Mouse (Mus musculus): Measurements from ENCODE around the gene Fbxo10. TPM values are rescaled to one million over a fixed set of nuclear protein-coding genes. Genes with fewer than 3 reads are reported as not detected.

Fbxo10 gene
- polyA plus RNA-seq (2012; rRNA removed), result 13.3 and 18.0 TPM in 2 replicates

GRCm38 (mm10) chr4:45084021-45084894 is at the start of gene Fbxo10:
Gene Fbxo10, minus strand, starts transcription at chr4:45084604.

GRCm38 (mm10) chr4:45107601-45108277 is 23.3 kb upstream of the Fbxo10 start, which contains the start of gene Tomm5:
Gene Tomm5, minus strand, starts transcription at chr4:45108114.

GRCm38 (mm10) chr4:45018452-45018980 is 65.9 kb downstream of the Fbxo10 start, which contains the start of gene Polr1e:
Gene Polr1e, plus strand, starts transcription at chr4:45018583.

GRCm38 (mm10) chr4:45012105-45012975 is 72.1 kb downstream of the Fbxo10 start, which contains the start of gene Zbtb5:
Gene Zbtb5, minus strand, starts transcription at chr4:45012412.

Other genes with a start within 250 kb of the Fbxo10 start
- gene Grhpr, start 103.2 kb downstream of the Fbxo10 start, polyA plus RNA-seq (2012; rRNA removed), result 23.1 and 29.6 TPM in 2 replicates
- 26.5 and 27.0 TPM in 2 replicates for gene Zbtb5, start 72.2 kb downstream of the Fbxo10 start, polyA plus RNA-seq (2012; rRNA removed)
- 30.9 and 31.9 TPM in 2 replicates for gene Polr1e, start 66.0 kb downstream of the Fbxo10 start, polyA plus RNA-seq (2012; rRNA removed)
- 152 and 164 TPM in 2 replicates for gene Tomm5, start 23.5 kb upstream of the Fbxo10 start, polyA plus RNA-seq (2012; rRNA removed)
- 1.4 and 2.9 TPM in 2 replicates for gene Frmpd1, start 100.3 kb upstream of the Fbxo10 start, polyA plus RNA-seq (2012; rRNA removed)
- 12.7 and 24.8 TPM in 2 replicates for gene Trmt10b, start 212.5 kb upstream of the Fbxo10 start, polyA plus RNA-seq (2012; rRNA removed)

Measured in central nervous system, embryonic 11.5 days (tissue).